Mouse (Mus musculus) megakaryocyte, adult 5-6 weeks (primary cell): ENCODE data around the gene Ubald2. TPM values are rescaled to one million over a fixed set of nuclear protein-coding genes. Genes with fewer than 3 reads are reported as not detected.
"Not testable (repeated sequence)": the region's sequence is repeated elsewhere in the genome, so short reads cannot be mapped to it uniquely, and the experiment has no call there.

ENCODE experiments used
- ATAC-seq: 2 replicates; pipeline ENCODE4 v1.8.0; 2016; ENCODE audit warnings: mild to moderate bottlenecking, inconsistent platforms; ENCODE audit not compliant: poor library complexity, severe bottlenecking
- total RNA-seq, 2 experiments: library from RNA; stranded (forward) in 1 of 2; stranded (reverse) in 1 of 2; fragments of 153-499, 151-499 nt in 1 of 2; fragments of 221-1000, 200-1000 nt in 1 of 2; gene quantifications; 2 replicates each; pipeline versions ENCODE4 v1.2.3 to v1.2.4; 2015 to 2017

The Ubald2 gene
- total RNA-seq, 2 experiments from 2014 or later, result 64.0 to 112 TPM

DNA sequence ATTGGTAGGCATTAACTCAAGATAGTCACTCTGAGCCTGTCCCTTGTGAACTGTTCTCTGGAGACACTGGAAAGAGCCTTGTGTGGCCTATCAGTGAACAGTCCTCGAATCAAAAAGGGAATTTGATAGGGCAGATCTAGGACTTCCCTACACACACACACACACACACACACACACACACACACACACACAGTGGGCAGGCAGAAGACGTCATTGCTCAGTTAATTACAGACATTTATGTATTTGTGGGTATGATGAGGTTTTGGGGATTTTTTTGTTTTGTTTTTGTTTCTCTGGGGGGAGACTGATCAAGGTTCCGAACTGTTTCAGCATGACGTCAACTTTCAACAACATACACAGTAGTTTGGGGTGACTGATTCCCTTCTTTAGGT is 20.3 kb upstream of the Ubald2 start:
- peak; percentile 11; the same call in 1 of the 2 replicates for ATAC-seq

DNA sequence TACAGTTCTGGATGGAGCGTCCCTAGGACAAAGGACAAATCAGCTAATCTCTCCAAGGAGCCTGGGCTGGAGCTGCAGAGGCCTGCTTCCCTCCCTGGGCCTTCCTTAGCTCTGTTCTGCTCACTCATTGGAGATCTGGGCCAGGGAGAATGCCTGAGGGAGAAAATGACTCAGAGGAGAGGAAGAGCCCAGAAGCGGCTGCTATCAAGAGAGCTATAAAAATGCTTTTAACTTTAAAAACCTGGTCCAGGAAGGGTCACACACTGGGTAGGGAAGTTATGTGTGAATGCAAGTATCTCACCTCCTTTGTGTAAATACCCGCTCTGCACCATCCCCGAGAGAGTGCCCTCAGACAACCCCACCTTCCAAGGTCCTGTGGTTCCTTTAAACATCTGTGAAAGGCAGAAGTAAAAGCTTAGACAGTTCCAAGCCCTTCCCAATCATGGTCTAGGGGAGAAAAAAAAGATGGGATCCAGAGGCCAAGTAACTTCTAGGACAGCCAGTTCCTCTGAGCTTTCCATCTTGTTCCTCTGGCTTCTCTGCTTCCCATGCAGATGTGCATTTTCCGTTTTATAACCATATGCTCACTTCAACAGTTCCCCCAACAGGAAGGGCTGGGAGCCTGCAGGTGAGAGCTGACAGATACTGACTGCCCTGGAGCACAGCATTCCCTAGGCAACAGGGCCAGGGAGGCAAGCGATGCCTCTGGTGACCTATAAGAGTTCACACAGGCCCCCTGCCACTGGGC is 17.5 kb upstream of the Ubald2 start:
- ATAC-seq, result no peak

DNA sequence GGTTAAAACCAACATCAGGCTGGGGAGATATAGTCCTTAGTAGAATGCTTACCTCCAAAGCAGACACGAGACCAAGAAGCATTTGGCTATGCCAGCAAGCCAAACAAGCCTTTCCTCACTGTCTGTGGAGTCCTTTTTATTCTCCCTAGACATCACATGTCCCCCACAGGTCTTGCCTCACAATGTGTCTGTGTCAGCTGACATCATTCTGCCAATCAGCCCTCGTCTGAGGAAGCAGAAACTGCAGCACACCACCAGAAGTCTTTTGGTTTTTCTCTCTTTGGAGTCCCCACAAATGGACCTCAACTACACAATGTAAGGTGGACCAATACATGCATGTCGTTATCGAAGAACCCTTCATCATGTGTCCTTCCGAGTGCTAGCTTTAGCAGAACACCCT is 16.8 kb upstream of the Ubald2 start:
- no peak for ATAC-seq

DNA sequence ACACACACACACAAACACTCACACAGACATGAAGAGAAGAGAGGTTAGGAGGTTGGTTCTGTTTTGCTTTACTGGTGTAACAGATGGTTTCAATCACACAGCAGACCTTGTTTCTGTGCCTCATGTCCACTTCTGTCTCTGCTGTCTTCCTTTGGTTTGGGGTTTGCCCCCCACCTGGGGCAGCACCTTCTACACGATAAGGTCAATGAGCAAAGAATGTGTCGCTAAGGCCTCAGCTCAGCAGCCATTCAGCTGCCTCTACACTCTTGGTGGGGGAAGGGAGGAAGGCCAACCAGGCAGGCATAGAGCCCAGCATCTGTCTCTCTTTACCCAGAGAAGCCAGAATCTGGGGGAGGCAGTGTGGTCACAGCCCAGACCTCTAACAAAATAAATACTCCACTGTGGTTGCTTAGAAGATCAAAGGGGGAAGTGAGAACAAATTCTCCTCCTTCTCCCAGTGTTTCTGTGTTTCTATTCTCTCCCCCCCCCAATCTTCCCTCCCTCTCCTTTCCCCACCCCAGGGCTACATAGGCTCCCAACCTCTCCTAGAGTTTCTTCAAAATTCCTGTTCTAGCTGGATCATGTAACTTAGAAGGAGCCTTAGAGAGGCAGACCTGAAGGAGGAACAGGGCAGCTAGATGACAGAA is 15.6 kb upstream of the Ubald2 start:
- peak; percentile 64 for ATAC-seq

DNA sequence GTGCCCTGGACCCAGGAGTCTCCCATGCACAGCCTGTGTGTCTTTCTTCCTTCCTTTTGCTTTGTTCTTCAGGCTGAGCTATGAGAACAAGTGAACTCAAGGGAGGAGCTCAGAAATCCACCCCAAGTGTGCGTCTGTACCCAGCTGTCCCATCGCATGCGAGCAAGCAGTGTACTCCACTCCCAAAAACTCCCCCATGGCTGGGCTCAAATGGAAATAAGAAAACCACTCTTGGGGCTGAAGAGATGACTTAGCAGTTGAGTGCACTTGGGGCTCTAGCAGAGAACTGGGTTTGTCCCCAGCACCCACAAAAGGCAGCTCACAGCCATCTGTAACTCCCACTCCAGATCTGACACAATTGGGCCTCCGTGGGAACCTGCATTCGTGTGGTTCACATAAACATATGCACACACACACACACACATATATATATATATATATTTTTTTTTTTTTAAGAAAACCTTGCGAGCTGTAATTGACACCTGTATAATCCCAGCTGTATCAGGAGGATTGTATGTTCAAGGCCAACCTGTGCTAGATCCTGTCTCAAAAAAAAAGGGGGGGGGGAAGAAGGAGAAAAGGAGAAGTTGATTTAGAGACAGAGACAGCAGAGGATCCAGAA is 14.9 kb upstream of the Ubald2 start:
- ATAC-seq, result no peak

DNA sequence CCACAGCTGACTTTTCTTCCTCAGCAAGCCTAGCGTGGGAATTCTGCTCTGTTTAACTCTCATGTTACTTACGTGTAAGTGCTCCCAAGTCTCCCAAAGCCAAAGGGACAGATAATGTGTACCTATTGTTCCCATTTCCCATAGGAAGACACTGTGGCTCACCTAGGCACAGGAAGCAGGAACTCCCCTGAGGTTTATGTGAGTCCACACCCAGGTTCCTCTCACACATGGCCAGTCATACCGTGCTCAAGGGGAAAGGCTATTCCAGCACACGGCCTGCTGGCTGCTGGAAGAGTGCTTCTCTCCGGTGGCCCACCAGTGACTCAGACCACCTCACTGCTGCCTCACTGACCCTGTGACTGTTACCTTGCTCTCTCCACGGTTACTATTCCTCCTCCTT is 12.8 kb upstream of the Ubald2 start:
- no peak for ATAC-seq

DNA sequence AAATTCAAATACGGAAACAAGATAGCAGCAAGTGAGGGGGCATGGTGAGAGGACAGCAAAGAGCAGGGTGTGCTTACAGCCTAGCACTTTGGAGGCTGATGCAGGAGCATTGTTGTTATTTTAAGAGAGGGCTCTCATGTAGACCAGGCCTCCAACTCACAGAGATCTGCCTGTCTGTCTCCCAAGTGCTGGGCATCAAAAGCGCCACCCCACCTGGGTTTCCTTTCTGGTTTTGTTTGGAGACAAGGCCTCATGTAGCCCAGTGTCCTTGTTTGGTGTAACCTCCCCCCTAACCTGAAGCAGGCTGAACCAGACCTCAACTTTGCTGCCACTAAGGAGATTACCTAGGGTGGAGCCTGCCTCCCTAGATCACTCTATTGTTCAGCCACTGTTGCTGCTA is 11.3 kb upstream of the Ubald2 start:
- no peak for ATAC-seq

DNA sequence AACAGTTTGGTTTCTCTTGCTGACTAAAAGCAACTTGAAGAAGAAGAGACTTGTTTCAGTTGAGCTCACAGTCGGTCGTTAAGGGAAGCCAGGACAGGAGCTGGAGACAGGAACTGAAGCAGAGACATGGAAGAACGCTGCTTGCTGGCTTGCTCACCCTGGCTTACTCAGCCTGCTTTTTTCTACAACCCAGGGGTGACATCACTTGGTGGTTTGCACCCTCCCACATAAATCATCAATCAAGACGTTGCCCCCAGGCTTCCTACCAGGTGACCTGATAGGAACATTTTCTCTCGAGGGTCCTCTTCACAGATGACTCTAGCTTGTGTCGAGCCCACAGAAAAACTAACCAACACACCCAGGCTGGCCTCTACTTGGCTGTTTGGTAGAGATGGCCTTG is 10.7 kb upstream of the Ubald2 start:
- ATAC-seq, result no peak

DNA sequence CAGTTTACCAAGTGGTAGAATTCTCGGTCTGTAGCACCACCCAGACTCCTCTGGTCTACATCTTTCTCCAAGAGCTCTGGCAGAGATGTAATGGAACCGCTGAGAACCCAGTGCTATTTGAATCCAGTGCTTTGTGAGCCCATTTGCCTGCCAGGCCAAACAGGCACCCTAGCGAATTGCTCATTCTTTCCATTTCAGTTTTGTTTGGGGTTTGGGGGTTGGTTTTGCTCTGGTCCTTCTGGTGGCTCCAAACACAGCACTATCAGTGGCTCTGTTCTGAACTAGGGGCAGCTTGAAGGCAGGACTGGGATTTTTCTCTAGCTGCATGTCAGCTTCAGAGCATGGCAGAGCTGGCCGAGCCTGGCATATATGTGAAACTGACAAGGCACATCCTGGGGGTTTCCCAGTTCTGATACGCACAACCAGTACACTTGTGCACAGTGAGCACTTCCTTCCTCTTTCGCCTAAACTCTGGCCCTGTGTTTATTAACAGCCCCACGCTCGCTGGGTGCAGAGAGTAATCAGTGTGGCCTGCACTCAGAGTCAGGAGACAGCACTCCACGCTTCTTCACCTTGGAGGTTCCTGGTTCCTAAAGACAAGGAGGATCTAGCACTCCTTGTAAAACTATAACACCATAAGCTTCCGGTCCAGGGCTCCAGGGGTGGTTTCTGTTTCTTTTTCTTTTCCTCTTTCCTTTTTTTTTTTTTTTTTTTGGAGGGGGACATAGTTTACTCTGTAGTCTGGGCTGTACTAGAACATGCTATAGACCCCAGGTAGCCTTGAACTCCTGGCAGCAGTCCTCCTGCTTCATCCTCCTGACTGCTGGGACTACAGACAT is 9.9 kb upstream of the Ubald2 start:
- ATAC-seq, result peak; percentile 95

DNA sequence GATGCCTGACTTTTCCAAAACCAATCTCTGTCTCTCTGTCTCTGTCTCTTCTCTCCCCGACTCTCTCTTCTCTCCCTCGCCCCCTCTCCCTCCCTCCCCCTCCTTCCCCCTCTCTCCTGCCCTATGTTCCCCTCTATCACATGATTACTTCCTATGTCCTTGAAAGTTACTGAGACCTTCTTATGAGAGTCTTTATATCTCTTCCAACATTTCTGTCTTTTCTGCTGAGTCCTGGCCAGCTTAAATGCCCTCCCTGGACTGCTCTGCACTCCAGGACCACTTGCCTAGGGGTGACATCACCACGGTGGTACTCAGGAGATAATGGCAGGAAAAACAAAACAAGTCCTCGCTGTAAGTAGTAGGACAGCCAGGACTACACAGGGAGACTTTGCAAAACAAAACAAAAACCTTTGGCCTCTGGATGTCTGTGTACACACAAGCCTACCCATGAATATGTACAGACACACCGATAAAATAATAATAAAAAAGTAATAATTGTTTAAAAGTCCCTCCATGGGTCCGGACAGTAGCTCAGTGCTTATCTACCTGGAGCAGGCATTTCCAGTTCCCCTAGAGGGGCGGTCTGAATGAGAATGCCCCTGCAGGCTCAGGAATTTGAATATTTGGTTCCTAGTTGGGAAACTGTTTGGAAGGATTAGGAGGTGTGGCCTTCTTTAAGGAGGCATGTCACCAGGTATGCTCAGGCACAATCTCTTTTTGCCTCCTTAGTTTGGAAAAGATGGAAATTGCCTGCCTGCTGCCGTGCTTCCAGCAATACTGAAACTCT is 9.1 kb upstream of the Ubald2 start:
- no peak for ATAC-seq

DNA sequence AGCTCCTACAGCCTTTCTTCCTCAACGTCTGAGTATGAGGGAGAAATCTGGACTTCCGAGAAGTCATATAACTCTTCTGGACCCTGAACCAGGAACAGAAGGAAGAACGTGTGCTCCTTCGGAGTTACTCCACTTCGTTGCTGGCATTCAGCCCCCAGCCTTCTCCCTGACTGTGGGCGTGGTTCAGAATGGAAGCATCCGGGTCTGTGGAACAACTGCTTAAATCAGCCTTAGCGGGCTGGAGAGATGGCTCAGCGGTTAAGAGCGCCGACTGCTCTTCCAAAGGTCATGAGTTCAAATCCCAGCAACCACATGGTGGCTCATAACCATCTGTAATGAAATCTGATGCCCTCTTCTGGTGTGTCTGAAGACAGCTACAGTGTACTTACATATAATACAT is 7.6 kb upstream of the Ubald2 start:
- not testable (repeated sequence) for ATAC-seq

DNA sequence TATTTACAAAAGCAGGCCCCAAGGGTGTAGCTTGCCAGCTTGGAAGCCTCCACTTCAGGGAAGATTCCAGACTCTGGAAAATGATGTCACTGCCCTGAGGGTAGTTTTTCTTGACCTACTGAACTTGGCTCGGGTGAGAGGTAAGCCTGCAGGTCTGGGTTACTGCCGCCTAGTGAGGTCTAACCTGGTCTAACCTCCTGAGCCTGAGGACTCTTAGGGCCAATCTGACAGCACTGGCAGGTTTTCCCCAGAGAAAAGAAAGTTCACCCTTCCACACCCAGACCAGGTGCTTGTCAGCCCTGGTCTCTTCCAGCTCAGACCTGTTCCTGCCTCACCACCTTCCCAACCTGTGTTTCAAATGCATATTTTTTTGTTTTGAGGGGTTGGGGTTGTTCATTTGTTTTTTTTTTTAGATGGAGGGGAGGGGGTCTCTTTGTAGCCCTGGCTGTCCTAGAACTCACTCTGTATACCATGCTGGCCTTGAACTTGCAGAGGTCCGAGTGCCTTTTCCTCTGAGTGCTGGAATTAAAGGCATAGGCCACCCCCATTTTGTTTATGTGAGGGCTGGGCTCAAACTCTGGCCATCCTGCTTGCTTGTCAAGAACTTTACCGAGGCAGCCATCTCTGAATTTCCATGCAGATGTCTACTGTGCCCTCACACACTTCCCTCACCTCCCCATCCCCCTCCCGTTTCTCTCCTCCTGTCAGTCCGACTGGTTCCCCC is 6.9 kb upstream of the Ubald2 start:
- ATAC-seq, result no peak

DNA sequence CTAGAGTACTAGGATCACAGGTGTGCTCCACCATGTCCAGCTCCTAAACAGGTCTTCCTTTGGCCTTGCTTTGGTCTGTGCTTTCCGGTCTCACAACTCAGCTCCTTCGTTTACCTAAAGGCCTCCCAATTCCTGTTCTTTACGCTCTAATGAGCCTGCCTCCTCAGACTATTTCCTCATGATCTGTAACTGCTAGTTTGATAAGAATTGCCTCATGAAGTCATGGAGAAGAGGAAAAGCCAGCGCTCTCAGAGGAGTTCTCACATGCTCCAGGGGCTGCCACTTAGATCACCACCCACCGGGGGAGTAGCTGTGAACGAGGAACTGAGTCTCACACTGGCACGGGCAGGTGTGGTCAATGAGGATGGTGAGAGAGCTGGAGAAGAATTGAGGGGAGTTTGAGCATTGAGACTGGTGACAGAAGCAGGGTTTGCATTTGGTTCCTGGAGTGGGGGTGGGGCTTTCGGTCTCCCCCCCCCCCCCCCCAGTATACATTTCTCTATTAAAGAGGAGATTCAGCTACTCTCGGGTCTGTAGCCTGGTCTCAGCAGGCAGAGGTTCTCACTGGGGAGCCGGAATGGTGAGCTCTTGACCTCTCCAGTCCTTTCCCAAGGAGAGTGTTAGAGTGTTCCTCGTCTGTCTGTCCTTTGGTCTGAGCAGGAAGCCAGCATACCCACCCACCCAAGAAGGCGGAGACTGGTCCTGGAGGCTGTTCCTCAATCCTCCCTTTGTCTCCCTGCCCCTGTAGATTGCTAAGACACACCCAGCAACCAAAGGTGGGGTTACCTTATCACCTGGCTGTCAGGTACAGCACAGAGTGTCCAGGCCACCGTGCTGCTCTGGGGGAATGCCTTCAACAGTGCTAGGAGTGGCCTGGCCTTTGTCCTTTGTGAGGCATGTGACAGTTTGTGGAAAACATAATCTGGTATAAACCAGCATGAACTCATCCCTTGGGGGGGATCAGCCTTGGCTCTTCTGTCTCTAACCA is 4.7 kb upstream of the Ubald2 start:
- ATAC-seq, result no peak

DNA sequence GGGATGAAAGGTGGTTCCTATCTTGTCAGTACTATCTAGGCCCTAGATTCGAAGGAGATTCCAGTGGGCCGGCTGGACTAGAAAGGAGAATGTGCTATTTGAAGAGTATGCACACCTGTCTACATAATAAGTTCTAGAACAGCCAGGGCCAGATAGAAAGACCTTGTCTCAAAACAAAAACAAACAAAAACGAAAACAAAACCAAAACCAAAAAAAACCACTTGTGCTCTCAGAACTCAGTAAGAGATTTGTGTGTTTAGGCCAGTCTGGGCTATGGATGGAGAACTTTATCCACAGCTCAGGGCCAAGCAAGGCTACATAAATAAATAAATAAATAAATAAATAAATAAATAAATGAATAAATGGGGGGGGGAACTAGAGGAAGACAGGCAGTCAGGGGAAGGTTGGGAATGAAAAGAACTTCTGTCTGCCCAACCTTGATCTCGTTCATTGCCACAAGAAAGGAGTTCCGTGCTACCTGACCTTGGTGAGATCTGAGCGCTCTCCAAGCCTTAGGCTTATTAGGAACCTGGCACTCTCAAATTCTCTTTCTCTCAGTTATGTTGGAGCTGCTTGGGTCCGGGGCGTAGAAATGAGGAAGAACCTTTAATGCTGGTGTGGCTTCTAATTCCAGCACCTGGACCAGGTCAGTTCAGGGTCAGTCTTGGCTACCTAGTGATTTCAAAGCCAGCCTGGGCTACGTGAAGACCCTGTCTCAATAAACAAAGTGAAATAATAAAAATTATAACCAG is 3.9 kb upstream of the Ubald2 start:
- ATAC-seq, result no peak

DNA sequence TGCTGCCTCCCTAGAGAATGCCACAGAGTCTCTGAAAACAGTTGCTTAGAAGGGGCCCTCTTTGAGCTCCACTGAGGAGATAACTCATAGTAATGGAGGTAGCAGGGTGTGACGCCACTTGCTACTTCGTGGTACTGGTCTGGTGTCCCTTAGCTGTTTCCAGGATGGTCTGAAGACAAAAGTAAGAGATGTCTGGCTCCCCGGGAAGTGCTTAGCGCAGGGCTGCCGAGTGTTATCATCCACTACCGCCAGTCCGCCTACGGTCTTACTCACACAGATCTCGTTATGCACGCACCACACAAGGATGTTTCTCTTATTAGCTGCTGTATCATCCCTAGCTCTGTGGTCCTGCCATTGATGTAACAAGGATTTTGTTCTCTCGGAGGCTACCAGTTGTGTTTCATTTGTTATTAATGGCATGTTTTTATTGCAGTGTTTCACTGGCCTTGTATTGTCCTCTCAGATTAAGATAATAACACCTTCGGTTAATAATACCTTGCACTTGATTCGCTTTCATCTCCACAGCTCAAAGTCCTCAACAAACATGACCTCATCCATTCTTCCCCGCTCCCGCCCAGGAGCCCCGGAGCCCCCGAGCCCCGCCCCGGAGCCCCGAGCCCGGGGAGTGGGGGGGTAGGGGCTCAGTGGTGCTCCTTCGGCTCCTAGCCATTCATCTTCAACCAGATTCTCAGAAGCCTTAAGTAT is 3.0 kb upstream of the Ubald2 start:
- no peak for ATAC-seq

DNA sequence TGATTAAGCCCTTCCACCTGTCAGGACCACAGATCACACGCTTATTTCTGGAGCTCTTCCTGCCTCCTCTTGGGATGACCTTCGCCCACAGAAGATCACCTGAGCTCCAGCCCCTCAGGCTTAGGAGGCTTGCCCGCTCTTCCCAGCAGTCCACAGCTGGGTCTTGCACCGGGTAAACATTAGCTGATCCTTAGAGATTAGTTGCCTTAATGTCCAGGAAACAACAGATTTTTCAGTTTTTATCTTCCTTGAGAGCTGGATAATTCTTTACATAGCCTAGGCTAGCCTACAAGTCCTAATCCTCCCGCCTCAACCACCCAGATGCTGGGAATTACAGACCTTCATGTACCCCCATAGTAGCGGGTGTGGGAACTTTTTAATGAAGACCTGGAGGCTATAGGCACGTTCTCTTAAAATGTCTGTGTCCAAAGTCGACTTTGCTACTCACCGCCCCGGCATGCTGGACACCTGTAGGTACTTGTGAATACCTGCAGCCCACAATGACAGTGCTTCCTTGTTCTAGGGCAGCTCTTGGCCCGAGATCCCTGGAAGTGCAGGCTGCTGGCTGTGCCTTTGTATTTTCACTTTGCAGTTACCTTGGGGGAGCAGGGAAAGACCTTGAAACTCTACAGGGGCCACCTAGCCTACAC is 2.3 kb upstream of the Ubald2 start:
- ATAC-seq, result no peak

DNA sequence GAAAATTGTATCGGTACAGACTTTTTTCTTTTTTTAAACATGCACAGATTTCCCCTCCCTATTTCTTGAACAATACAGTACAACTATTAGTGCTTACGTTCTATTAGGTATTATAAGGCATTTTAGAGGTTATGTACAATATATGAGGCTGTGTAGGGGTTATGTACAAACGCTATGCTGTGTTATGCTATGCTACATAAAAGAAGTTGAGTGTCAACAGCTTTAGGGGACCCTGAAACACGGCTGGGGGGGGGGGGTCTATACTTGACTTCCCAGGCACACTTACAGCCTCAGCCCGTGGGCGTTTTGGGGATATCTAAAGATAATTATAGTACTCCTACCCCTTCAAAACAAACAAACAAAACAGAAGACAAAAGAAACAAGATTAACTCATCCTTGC is 1.8 kb upstream of the Ubald2 start:
- no peak for ATAC-seq
